Mouse (Mus musculus) left cerebral cortex, adult 9 months (tissue): ENCODE data around the gene Cd300c.
"Not testable (repeated sequence)": the region's sequence is repeated elsewhere in the genome, so short reads cannot be mapped to it uniquely, and the experiment has no call there.

Source experiments
- DNase-seq, 2 experiments: peaks; one replicate each; pipeline ENCODE4 v3.0.0; 2022; ENCODE audit warnings: low spot score in 2 of 2

Gene Cd300c

GRCm38 (mm10) chr11:114968752-114969207 lies at the start of gene Cd300c:
TSS of gene Cd300c (minus strand) at chr11:114969157.
- peak; percentile 2 to 3 for DNase-seq

DNA sequence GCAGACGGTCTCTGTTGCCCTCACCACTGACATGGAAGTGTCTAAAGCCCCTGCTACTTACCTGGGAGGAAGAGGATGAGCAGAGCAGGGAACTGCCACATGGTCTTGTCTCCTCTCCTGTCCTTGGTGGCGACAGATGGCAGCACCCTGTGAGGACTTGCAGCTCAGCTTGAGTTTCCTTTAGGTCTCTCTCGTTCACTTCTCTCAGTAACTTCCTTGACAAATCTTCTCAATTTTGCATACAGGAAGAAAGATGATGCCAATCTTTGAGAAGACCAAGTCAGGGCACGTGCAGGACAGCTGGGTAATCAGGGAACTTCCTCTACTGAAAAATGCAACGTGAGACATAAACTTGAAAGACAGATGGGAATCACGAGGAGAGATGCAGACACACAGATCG lies 47.1 kb upstream of the Cd300c start, which contains the start of gene Cd300ld2:
Cd300ld2 (minus strand) TSS at position 101 of the 400 bp plus-strand sequence.
- DNase-seq, result not testable (repeated sequence)

DNA sequence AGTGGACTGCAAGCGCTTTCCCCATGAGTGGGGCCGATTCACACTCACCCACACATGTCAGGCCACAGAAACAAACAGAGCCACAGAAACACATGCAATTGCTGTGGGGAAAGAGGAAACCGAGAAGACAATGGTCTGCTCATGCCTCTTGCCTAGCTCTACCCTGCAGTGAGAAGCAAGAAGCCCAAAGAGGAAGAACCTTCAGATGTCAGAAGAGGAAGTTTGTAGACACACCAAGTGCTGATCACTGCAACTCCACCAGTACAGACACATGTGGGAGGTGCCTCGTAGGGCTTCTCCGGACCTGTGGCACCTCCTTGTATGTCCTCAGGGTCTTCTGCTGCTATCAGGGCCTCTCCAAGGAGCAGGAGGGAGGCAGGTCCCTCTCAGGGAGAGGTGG lies 35.1 kb upstream of the Cd300c start:
- peak in 1 of 2 experiments; percentile 4 for DNase-seq

GRCm38 (mm10) chr11:115001474-115002040 lies 32.6 kb upstream of the Cd300c start, which contains the start of gene Cd300c2:
TSS of gene Cd300c2 (minus strand) at chr11:115001880.
- DNase-seq, result peak in 1 of 2 experiments; percentile 6

- no peak for DNase-seq
Measured at GRCm38 (mm10) chr11:114989793-114990192, 20.8 kb upstream of the Cd300c start, which contains the start of gene Cd300ld. TSS of gene Cd300ld (minus strand) at chr11:114989922.

GRCm38 (mm10) chr11:114981866-114982265 lies 12.9 kb upstream of the Cd300c start:
- DNase-seq, result peak in 1 of 2 experiments; percentile 7

- no peak for DNase-seq
Measured at GRCm38 (mm10) chr11:114972726-114973125, 3.8 kb upstream of the Cd300c start.

DNA sequence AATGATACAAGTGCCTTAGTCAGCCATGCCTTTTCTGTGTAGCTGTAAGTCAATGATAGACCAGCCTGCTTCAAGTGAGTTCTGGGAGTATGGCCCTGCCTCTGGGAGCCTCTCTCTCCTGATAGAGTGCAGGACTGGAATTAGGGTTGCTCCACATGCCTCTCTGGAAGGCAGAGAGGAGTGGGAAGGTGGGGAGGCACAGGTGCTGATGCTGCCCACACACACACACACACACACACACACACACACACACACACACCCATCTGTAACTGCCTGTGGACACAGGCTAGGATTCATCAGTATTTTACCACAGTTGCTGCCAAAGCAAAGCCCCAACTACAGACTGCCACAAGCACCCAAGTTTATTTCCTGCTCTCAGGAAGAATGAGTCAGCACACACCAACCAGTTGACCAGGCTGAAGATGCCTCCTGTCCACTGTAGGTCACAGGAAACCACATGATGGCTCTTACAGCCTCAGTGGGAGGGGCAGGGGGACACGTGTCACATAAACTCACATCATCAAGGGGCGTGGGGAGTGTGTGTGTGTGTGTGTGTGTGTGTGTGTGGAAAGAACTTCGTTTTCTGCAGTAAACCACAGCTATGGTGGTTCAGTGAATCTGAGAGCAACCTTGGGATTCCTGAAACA lies 3.7 kb downstream of the Cd300c start:
- DNase-seq, result peak in 1 of 2 experiments; percentile 2

DNA sequence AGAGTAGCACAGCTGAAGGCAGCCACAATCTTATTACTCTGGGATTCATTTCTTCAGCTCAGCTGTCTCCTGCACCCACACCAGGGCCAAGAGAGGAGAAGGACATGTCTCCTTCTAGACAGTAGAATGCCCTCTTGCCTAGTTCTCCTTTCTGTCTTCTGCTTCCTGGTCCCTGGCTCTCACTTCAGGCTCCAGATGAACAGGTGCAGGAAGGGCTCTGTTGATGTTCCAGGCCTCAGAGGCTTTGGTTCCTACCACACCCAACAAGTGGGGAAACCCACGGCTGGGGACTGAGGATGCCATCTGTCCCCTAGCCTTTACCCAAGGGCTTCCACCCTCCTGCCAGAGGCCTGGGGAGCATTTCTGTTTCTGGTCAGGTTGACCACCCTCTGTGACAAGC lies 8.6 kb downstream of the Cd300c start:
- DNase-seq, result no peak

GRCm38 (mm10) chr11:114934144-114934543 lies 34.8 kb downstream of the Cd300c start, which contains the start of gene Cd300lb:
TSS of gene Cd300lb (minus strand) at chr11:114934386.
- DNase-seq, result no peak

- DNase-seq, result no peak
Measured at GRCm38 (mm10) chr11:114933591-114933990, 35.4 kb downstream of the Cd300c start.

GRCm38 (mm10) chr11:114931041-114931440 lies 37.9 kb downstream of the Cd300c start:
- no peak for DNase-seq

GRCm38 (mm10) chr11:114929581-114929980 lies 39.4 kb downstream of the Cd300c start:
- no peak for DNase-seq

DNA sequence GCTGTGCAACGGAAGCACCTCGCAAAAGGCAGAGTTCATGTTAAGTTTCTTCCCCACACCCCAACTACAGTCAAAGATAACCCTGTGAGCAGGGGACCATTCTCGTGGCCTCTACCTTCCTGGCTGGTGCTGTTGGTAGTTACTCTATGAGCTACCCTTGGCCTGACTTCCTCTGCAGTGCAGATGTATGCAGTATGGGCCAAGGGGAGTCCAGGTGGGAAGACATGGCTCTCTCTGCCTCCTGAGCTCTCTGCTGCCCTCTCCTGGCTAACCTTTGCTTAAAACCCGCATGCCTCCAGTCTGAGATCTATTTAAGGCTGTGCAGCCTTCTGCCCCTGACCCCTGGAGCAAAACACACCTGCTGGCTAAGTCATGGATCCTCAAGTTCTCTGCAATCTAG lies 45.0 kb downstream of the Cd300c start:
- DNase-seq, result no peak

DNA sequence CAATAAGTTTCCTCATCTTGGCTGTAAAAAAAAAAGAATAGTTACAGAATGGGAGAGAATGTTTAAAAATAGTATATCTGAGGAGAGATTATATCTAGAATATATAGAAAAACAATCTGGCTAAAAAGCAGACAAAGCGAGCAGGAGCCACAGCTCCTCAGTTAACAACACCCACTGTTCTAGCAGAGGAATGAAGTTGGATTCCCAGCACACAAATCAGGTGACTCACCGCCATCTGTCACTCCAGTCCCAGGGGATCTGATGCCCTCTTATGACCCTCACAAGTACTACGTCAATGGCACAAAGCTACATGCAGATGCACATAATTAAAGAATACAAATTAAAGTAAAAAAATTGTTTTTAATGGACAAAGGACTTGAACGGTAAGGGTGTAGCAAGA lies 46.5 kb downstream of the Cd300c start:
- DNase-seq, result peak; percentile 51 to 70

GRCm38 (mm10) chr11:114917120-114917519 lies 51.8 kb downstream of the Cd300c start:
- DNase-seq, result no peak

DNA sequence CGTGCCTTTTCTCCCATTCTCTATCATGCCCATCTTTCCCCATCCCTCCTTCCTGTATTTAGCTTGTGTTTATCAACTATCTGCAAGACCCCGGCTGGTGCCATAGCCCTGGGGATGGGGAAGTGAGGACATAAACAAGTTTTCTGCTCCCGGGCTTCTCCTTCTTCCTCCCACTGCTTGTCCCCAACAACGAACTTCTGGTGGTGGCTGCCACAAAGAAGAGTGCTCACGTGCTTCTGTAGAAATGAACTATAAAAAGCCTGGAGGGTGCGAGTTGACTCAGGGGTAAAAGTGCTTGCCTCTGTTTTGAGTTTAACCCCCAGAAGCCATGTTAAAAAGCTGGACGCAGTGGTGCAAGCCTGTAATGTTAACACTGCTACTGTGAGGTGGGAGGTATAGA lies 54.0 kb downstream of the Cd300c start:
- DNase-seq, result no peak

GRCm38 (mm10) chr11:114912847-114913246 lies 56.1 kb downstream of the Cd300c start:
- peak; percentile 16 to 89 for DNase-seq

DNA sequence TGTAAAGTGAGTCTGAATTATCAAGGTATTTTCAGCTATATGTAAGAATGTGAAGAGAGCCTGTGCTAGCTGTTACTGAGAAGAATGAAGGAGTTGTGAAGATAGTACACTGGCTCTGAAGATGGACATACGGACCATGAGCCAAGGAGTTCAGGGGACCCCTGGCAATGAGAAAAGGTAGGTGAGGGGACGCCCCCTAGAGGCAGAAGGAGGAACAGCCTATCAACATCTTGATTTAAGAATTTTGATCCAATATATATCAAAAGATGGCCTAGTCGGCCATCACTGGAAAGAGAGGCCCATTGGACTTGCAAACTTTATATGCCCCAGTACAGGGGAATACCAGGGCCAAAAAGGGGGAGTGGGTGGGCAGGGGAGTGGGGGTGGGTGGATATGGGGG lies 59.4 kb downstream of the Cd300c start:
- DNase-seq, result not testable (repeated sequence)

DNA sequence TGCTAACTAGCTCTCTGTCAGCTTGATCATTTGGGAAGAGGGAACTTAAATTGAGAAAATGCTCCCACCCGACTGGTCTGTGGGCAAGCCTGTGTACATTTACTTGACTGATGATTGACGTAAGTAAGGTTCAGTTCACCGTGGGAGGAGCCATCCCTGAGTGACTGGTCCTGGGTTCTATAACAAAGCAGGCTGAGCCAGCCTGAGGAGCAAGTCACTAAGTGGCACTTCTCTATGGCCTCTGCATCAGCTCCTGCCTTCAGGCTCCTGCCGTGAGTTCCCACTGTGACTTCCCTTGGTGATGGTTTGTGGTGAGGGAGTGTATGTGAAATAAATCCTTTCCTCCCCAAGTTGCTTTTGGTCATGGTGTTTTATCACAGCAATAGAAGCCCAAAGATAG lies 60.9 kb downstream of the Cd300c start:
- no peak for DNase-seq

- DNase-seq, result no peak
Measured at GRCm38 (mm10) chr11:114907567-114907966, 61.4 kb downstream of the Cd300c start.
